Mouse (Mus musculus) thymus, postnatal 36 days (tissue): ENCODE measurements around the gene Nlrp9a.
"Not testable (repeated sequence)": the region's sequence is repeated elsewhere in the genome, so short reads cannot be mapped to it uniquely, and the experiment has no call there.

ENCODE experiments used
- DNase-seq, 2 experiments: peaks; one replicate each; pipeline ENCODE4 v3.0.0; 2022; ENCODE audit warnings: mixed read lengths in 2 of 2

Nlrp9a gene

DNA sequence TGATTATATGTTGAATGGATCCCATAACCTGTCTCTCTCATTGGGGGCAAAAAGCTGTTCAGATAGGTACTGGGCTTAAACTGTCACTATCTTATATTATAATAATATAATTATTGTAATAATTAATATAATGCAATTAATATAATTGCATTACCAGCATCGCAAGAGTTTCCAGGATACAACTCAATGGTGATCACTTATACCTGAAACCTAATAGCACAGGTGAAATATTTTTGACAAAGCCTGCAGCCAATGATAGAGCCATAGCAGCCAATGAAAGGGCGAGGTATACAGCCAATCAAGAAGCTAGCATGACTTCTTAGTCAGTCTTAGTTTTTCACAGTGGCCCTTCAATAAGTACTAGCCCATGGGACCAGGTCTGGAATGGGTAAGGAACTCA is at the start of gene Nlrp9a:
TSS of gene Nlrp9a (plus strand) at position 301 of the 400 bp plus-strand sequence.
- not testable (repeated sequence) for DNase-seq

DNA sequence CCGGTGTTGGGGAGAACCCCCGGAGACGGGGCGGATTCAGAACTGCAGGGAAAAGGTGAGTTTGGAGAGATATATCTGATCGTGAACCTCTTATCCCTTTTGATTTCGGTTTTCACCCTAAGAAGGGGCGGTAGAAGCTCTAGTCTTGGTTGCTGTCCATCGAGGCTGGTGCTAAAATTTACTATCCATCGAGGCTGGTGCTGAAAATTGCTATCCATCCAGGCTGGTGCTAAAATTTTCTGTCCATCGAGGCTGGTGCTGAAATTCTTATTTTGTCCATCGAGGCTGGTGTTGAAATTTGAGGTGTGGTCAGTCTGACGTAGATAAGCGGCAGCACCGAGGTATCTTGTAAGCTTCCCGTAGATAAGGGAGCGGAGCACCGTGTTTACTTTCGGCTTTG is 45.3 kb upstream of the Nlrp9a start:
- DNase-seq, result not testable (repeated sequence)

DNA sequence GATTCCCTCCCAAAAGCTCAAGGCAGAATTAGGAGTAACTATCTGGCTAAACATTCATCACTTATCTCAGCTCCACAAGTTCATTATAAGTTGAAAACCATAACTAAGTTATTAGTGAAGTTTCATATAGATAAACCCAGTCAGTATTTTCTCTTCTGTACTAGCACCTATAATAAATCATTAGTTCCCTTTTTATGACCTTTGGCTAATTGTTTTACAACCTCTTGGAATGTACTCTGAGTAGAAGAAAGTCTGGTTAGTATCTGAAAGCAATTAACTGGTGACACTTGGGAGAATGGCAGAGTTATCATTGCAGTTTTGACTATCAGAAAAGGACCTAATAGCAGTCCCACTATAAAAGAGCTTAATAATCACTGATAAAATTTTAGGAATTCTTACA is 54.3 kb downstream of the Nlrp9a start:
- no peak for DNase-seq

DNA sequence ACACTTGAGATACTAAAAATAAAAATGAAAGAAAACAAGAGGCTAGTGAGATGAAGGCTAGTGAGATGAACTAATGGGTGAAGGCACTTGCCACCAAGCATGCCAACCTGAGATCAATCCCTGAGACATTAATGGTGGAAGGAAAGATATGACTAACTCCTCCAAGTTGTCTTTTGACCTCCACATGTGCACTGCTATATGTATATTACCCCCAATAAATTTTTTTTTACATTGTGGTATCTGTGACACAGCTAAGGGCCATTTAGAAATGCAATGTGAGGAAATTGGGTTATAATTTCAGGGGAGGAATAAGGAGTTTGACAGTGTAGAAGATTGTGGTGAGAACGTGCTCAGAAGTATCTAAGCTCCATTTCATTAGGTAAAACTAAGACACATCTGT is 55.0 kb downstream of the Nlrp9a start:
- no peak for DNase-seq

DNA sequence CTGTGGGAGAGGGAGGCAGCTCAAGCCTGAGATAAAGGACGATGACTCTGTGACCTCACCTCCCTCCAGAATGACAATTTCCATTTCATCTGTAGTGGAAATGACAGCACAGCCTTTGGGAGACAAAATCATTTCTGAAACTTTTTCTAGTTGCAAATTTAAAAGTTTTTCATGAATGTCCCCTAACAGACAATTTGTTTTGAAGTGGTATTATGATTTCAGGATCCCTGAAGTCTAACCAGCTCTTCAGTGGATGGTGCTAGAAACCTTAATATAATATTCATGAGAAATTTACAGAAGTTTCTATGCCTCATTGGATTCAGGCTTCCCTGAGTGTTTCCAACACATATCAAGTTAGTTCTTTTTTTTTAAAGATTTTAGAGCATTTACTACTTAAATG is 83.5 kb downstream of the Nlrp9a start, which contains the start of gene Vmn1r185:
TSS of gene Vmn1r185 (minus strand) at position 101 of the 400 bp plus-strand sequence.
- not testable (repeated sequence) for DNase-seq
